Mouse (Mus musculus): ENCODE results near the gene Wfdc18. TPM values are rescaled to one million over a fixed set of nuclear protein-coding genes. Genes with fewer than 3 reads are reported as not detected.
A peak's percentile ranks its signal among the peaks of the same experiment; 100 is the strongest.

The Wfdc18 gene
- polyA plus RNA-seq, 1 experiment = not detected

- no peaks in the 10 kb centered on the region for H3K4me1 ChIP-seq (ENCODE audit: control insufficient read depth, insufficient read depth, low read length)
- no peaks in the 10 kb centered on the region for H3K9me3 ChIP-seq (replicated peaks; ENCODE audit: control insufficient read depth, insufficient read depth, low read length, poor library complexity, severe bottlenecking)
- no peak overlapping the region for H3K9ac ChIP-seq (ENCODE audit: low read depth, poor library complexity, severe bottlenecking)
- no peak overlapping the region for H3K4me3 ChIP-seq (ENCODE audit: low read depth, low read length)
- no peaks in the 10 kb centered on the region for H3K36me3 ChIP-seq (ENCODE audit: control insufficient read depth, insufficient read depth, low read length, poor library complexity, severe bottlenecking)
- TF ChIP-seq POLR2A (IDR thresholded peaks at IDR 0.05; ENCODE audit: insufficient read depth, low read length) (no peak), EP300 (IDR thresholded peaks at IDR 0.05; ENCODE audit: insufficient read depth, low read depth, low read length) (no peak)
- H3K27me3 ChIP-seq (ENCODE audit: control insufficient read depth, insufficient read depth, low read length, poor library complexity, severe bottlenecking) = no peaks in the 10 kb centered on the region
- H3K27ac ChIP-seq (ENCODE audit: insufficient read depth, low read length) = no peak overlapping the region
Measured at GRCm38 (mm10) chr11:83737109-83737558, 28.3 kb downstream of the Wfdc18 start.

DNA sequence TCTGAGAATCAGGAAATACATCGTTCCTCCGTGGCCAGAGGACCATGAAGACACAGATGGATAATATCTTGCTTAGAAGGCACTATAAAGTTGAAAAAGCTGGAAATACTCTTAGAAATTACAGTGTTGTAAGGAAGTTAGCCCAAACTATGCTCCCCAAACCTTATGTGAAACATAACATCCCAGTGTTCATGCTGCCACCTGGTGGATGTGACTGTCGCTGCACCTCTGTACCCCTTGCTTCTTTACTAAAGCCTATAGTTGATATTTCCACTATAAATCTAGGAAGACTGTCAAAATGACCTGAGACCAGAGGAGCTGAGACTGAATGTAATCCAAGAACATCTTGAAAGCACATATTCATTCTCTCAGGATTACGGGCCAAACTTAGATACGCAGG, 30.4 kb downstream of the Wfdc18 start:
- Histone ChIP-seq H3K36me3 (ENCODE audit: control insufficient read depth, insufficient read depth, low read length, poor library complexity, severe bottlenecking) (no peaks in the 10 kb centered on the region), H3K9me3 (replicated peaks; ENCODE audit: control insufficient read depth, insufficient read depth, low read length, poor library complexity, severe bottlenecking) (no peaks in the 10 kb centered on the region), H3K27me3 (ENCODE audit: control insufficient read depth, insufficient read depth, low read length, poor library complexity, severe bottlenecking) (no peaks in the 10 kb centered on the region), H3K4me3 (ENCODE audit: low read depth, low read length) (no peak overlapping the region), H3K9ac (ENCODE audit: low read depth, poor library complexity, severe bottlenecking) (no peak overlapping the region), H3K27ac (ENCODE audit: insufficient read depth, low read length) (no peak overlapping the region), H3K4me1 (ENCODE audit: control insufficient read depth, insufficient read depth, low read length) (no peaks in the 10 kb centered on the region)
- TF ChIP-seq POLR2A (IDR thresholded peaks at IDR 0.05; ENCODE audit: insufficient read depth, low read length) (no peak), EP300 (IDR thresholded peaks at IDR 0.05; ENCODE audit: insufficient read depth, low read depth, low read length) (no peak), CTCF (IDR thresholded peaks at IDR 0.05; ENCODE audit: low read depth, low read length) (peak; percentile 54)

- no peak overlapping the region for H3K9ac ChIP-seq (ENCODE audit: low read depth, poor library complexity, severe bottlenecking)
- no peaks in the 10 kb centered on the region for H3K36me3 ChIP-seq (ENCODE audit: control insufficient read depth, insufficient read depth, low read length, poor library complexity, severe bottlenecking)
- H3K27me3 ChIP-seq (ENCODE audit: control insufficient read depth, insufficient read depth, low read length, poor library complexity, severe bottlenecking) = no peaks in the 10 kb centered on the region
- H3K4me1 ChIP-seq (ENCODE audit: control insufficient read depth, insufficient read depth, low read length) = no peaks in the 10 kb centered on the region
- no peak overlapping the region for H3K27ac ChIP-seq (ENCODE audit: insufficient read depth, low read length)
- no peak overlapping the region for H3K4me3 ChIP-seq (ENCODE audit: low read depth, low read length)
- TF ChIP-seq EP300 (IDR thresholded peaks at IDR 0.05; ENCODE audit: insufficient read depth, low read depth, low read length) = no peak
- TF ChIP-seq POLR2A (IDR thresholded peaks at IDR 0.05; ENCODE audit: insufficient read depth, low read length) = no peak
- no peak for TF ChIP-seq CTCF (IDR thresholded peaks at IDR 0.05; ENCODE audit: low read depth, low read length)
- H3K9me3 ChIP-seq (replicated peaks; ENCODE audit: control insufficient read depth, insufficient read depth, low read length, poor library complexity, severe bottlenecking) = no peaks in the 10 kb centered on the region
Measured at GRCm38 (mm10) chr11:83740443-83740991, 31.7 kb downstream of the Wfdc18 start.

DNA sequence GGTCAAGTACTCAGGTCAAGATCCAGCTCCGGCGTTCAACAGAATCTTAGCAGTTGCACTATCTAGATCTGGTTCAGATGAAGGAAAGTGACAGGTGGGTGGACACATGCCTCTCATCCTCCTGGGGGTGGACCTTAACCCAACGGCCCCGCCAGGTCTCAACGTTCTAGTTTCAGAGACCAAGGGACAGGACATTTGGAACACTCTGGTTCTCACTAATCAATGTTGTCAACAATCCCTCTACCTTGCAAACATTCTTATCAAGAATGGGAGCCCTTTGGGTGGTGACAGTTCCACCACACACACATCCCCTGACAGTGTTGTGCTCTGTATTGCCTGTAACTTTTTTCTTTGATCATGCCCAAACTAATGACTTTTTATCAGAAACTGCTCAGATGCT, 33.0 kb downstream of the Wfdc18 start:
- Histone ChIP-seq H3K27ac (ENCODE audit: insufficient read depth, low read length) (no peak overlapping the region), H3K4me3 (ENCODE audit: low read depth, low read length) (no peak overlapping the region)
- TF ChIP-seq CTCF (IDR thresholded peaks at IDR 0.05; ENCODE audit: low read depth, low read length) = no peak
- no peak for TF ChIP-seq EP300 (IDR thresholded peaks at IDR 0.05; ENCODE audit: insufficient read depth, low read depth, low read length)
- no peak for TF ChIP-seq POLR2A (IDR thresholded peaks at IDR 0.05; ENCODE audit: insufficient read depth, low read length)

DNA sequence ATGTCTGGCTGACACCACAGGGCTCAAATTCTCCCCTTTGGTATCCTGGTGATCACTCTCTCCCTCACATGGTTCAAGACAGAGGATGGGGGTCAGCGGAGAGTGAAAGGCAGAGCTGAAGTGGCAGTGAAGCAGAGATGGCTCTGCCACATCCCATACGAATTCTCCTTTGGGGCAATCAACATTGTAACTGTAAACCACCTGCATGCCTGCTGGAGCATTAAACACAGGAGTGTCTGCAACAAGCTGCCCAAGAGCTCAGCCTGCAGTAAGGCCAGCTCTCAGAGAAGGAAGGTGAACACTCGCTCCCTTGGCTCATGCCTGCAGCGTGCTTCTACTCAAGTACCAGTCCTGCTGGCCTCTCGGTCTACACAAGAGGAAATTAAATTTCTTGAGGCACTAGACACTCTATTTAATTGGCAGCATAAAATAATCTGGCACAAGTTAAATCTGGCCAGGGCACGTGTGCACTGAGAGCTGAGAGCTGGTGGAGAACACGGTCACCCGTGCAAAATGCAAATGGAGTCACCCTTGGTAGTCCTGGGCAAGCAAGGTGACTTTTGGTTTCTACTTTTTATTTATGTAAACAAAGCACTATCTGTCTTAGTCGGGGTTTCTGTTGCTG, 34.0 kb downstream of the Wfdc18 start:
- H3K27ac ChIP-seq (ENCODE audit: insufficient read depth, low read length) = no peak overlapping the region
- H3K4me3 ChIP-seq (ENCODE audit: low read depth, low read length) = no peak overlapping the region
- TF ChIP-seq EP300 (IDR thresholded peaks at IDR 0.05; ENCODE audit: insufficient read depth, low read depth, low read length) (no peak), POLR2A (IDR thresholded peaks at IDR 0.05; ENCODE audit: insufficient read depth, low read length) (no peak), CTCF (IDR thresholded peaks at IDR 0.05; ENCODE audit: low read depth, low read length) (no peak)
- H3K9ac ChIP-seq (ENCODE audit: low read depth, poor library complexity, severe bottlenecking) = no peak overlapping the region
- H3K4me1 ChIP-seq (ENCODE audit: control insufficient read depth, insufficient read depth, low read length) = no peaks in the 10 kb centered on the region
- no peaks in the 10 kb centered on the region for H3K36me3 ChIP-seq (ENCODE audit: control insufficient read depth, insufficient read depth, low read length, poor library complexity, severe bottlenecking)
- no peaks in the 10 kb centered on the region for H3K27me3 ChIP-seq (ENCODE audit: control insufficient read depth, insufficient read depth, low read length, poor library complexity, severe bottlenecking)
- no peaks in the 10 kb centered on the region for H3K9me3 ChIP-seq (replicated peaks; ENCODE audit: control insufficient read depth, insufficient read depth, low read length, poor library complexity, severe bottlenecking)

More for the DNA sequence above, 33.0 kb downstream of the Wfdc18 start:
- H3K27me3 ChIP-seq (ENCODE audit: control insufficient read depth, insufficient read depth, low read length, poor library complexity, severe bottlenecking) = no peaks in the 10 kb centered on the region
- H3K9me3 ChIP-seq (replicated peaks; ENCODE audit: control insufficient read depth, insufficient read depth, low read length, poor library complexity, severe bottlenecking) = no peaks in the 10 kb centered on the region
- H3K9ac ChIP-seq (ENCODE audit: low read depth, poor library complexity, severe bottlenecking) = no peak overlapping the region
- H3K36me3 ChIP-seq (ENCODE audit: control insufficient read depth, insufficient read depth, low read length, poor library complexity, severe bottlenecking) = no peaks in the 10 kb centered on the region
- H3K4me1 ChIP-seq (ENCODE audit: control insufficient read depth, insufficient read depth, low read length) = no peaks in the 10 kb centered on the region

DNA sequence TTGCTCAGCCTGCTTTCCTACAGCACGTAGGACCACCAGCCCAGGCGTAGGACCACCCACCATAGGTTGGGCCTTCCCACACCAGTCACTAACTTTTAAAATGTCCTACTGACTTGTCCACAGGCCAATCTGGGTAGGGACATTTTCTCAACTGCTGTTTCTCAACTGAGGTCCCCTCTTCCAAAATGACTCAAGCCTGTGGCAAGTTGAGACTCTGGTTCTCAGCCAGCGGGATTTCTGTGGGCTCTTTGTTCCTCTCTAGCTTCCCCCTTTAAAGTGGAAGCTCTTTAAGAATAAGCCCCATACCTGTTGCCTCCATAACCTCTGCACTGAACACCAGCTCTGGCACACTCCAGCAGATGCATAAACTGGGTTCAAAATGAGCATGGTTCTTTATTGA, 34.7 kb downstream of the Wfdc18 start:
- Histone ChIP-seq H3K9me3 (replicated peaks; ENCODE audit: control insufficient read depth, insufficient read depth, low read length, poor library complexity, severe bottlenecking) (no peaks in the 10 kb centered on the region), H3K9ac (ENCODE audit: low read depth, poor library complexity, severe bottlenecking) (no peak overlapping the region), H3K27ac (ENCODE audit: insufficient read depth, low read length) (no peak overlapping the region), H3K4me3 (ENCODE audit: low read depth, low read length) (no peak overlapping the region), H3K27me3 (ENCODE audit: control insufficient read depth, insufficient read depth, low read length, poor library complexity, severe bottlenecking) (no peaks in the 10 kb centered on the region), H3K36me3 (ENCODE audit: control insufficient read depth, insufficient read depth, low read length, poor library complexity, severe bottlenecking) (no peaks in the 10 kb centered on the region), H3K4me1 (ENCODE audit: control insufficient read depth, insufficient read depth, low read length) (no peaks in the 10 kb centered on the region)
- no peak for TF ChIP-seq CTCF (IDR thresholded peaks at IDR 0.05; ENCODE audit: low read depth, low read length)
- TF ChIP-seq POLR2A (IDR thresholded peaks at IDR 0.05; ENCODE audit: insufficient read depth, low read length) = no peak
- no peak for TF ChIP-seq EP300 (IDR thresholded peaks at IDR 0.05; ENCODE audit: insufficient read depth, low read depth, low read length)
